Mouse (Mus musculus): ENCODE measurements around the gene Bst1.
A peak's percentile ranks its signal among the peaks of the same experiment; 100 is the strongest.

The Bst1 gene

GRCm38 (mm10) chr5:43818695-43819094 is at the start of gene Bst1:
Gene Bst1, plus strand, starts transcription at chr5:43818885.
- DNase-seq, result peak; percentile 18 to 42

- DNase-seq, result no peak
These were observed 47.9 kb upstream of the Bst1 start for GRCm38 (mm10) chr5:43770618-43771354.

GRCm38 (mm10) chr5:43771555-43771954 is 47.1 kb upstream of the Bst1 start:
- no peak for DNase-seq

GRCm38 (mm10) chr5:43776407-43776806 is 42.3 kb upstream of the Bst1 start:
- no peak for DNase-seq

- no peak for DNase-seq
These were observed 41.7 kb upstream of the Bst1 start for GRCm38 (mm10) chr5:43776993-43777392.

GRCm38 (mm10) chr5:43778583-43778982 is 40.1 kb upstream of the Bst1 start:
- DNase-seq, result no peak

- peak; percentile 17 to 62 for DNase-seq
These were observed 37.2 kb upstream of the Bst1 start for GRCm38 (mm10) chr5:43781423-43781976.

GRCm38 (mm10) chr5:43781977-43782930 is 36.4 kb upstream of the Bst1 start:
- DNase-seq, result peak; percentile 72 to 89

GRCm38 (mm10) chr5:43783996-43784395 is 34.7 kb upstream of the Bst1 start:
- DNase-seq, result no peak

GRCm38 (mm10) chr5:43786607-43787006 is 32.1 kb upstream of the Bst1 start:
- no peak for DNase-seq

GRCm38 (mm10) chr5:43787976-43788752 is 30.5 kb upstream of the Bst1 start:
- DNase-seq, result no peak

- DNase-seq, result no peak
These were observed 26.3 kb upstream of the Bst1 start for GRCm38 (mm10) chr5:43792354-43792753.

GRCm38 (mm10) chr5:43799530-43799929 is 19.2 kb upstream of the Bst1 start:
- no peak for DNase-seq

- DNase-seq, result no peak
These were observed 18.0 kb upstream of the Bst1 start for GRCm38 (mm10) chr5:43800700-43801099.

- DNase-seq, result no peak
These were observed 17.4 kb upstream of the Bst1 start for GRCm38 (mm10) chr5:43801253-43801652.

- DNase-seq, result no peak
These were observed 16.9 kb upstream of the Bst1 start for GRCm38 (mm10) chr5:43801798-43802197.

GRCm38 (mm10) chr5:43805401-43805800 is 13.3 kb upstream of the Bst1 start:
- DNase-seq, result no peak

- no peak for DNase-seq
These were observed 12.3 kb upstream of the Bst1 start for GRCm38 (mm10) chr5:43806340-43806739.

GRCm38 (mm10) chr5:43806914-43807313 is 11.8 kb upstream of the Bst1 start:
- DNase-seq, result no peak

- DNase-seq, result peak; percentile 68 to 87
These were observed 10.7 kb upstream of the Bst1 start for GRCm38 (mm10) chr5:43807744-43808696.

- DNase-seq, result no peak
These were observed 8.1 kb upstream of the Bst1 start for GRCm38 (mm10) chr5:43810427-43811062.

Measured in kidney, postnatal 36 days (tissue).